Mouse (Mus musculus): ENCODE data around the gene Entpd5. TPM values are rescaled to one million over a fixed set of nuclear protein-coding genes. Genes with fewer than 3 reads are reported as not detected.

Gene Entpd5
- polyA plus RNA-seq, 1 experiment from 2014 or later = 11.4 TPM

Other genes starting within 250 kb of the Entpd5 start
- 7.9 and 9.0 TPM in 2 replicates for gene Elmsan1, start 190.1 kb downstream of the Entpd5 start, polyA plus RNA-seq (2016; fragmentation: Nextera tagmentation; extraction: Ambion mirVana)
- gene Ptgr2, start 123.8 kb downstream of the Entpd5 start, polyA plus RNA-seq (2016; fragmentation: Nextera tagmentation; extraction: Ambion mirVana) = 12.5 and 13.0 TPM in 2 replicates
- gene Zfp410, start 92.2 kb downstream of the Entpd5 start, polyA plus RNA-seq (2016; fragmentation: Nextera tagmentation; extraction: Ambion mirVana) = 97.4 and 100 TPM in 2 replicates
- 44.0 and 45.3 TPM in 2 replicates for gene Coq6, start 47.4 kb downstream of the Entpd5 start, polyA plus RNA-seq (2016; fragmentation: Nextera tagmentation; extraction: Ambion mirVana)
- gene Fam161b, start 47.2 kb downstream of the Entpd5 start, polyA plus RNA-seq (2016; fragmentation: Nextera tagmentation; extraction: Ambion mirVana) = 5.5 and 5.8 TPM in 2 replicates
- 1.5 and 2.3 TPM in 2 replicates for gene Bbof1, start within 50 bp of the Entpd5 start, polyA plus RNA-seq (2016; fragmentation: Nextera tagmentation; extraction: Ambion mirVana)
- gene Rnf113a2, start 8.2 kb upstream of the Entpd5 start, polyA plus RNA-seq (2016; fragmentation: Nextera tagmentation; extraction: Ambion mirVana) = 29.4 and 31.2 TPM in 2 replicates
- 32.1 and 35.2 TPM in 2 replicates for gene Aldh6a1, start 42.0 kb upstream of the Entpd5 start, polyA plus RNA-seq (2016; fragmentation: Nextera tagmentation; extraction: Ambion mirVana)
- 29.8 and 30.9 TPM in 2 replicates for gene Lin52, start 42.4 kb upstream of the Entpd5 start, polyA plus RNA-seq (2016; fragmentation: Nextera tagmentation; extraction: Ambion mirVana)
- 6.6 and 8.4 TPM in 2 replicates for gene Vsx2, start 160.7 kb upstream of the Entpd5 start, polyA plus RNA-seq (2016; fragmentation: Nextera tagmentation; extraction: Ambion mirVana)
- gene Abcd4, start 208.4 kb upstream of the Entpd5 start, polyA plus RNA-seq (2016; fragmentation: Nextera tagmentation; extraction: Ambion mirVana) = 15.8 and 16.0 TPM in 2 replicates
- not detected in 2 replicates for gene Vrtn, start 232.0 kb upstream of the Entpd5 start, polyA plus RNA-seq (2016; fragmentation: Nextera tagmentation; extraction: Ambion mirVana)

Data from embryonic facial prominence, embryonic 12.5 days (tissue).